Mouse (Mus musculus) skeletal muscle tissue, adult 2 months (tissue): ENCODE data around the gene Ensa.
A peak's percentile ranks its signal among the peaks of the same experiment; 100 is the strongest.
"Not testable (repeated sequence)": the region's sequence is repeated elsewhere in the genome, so short reads cannot be mapped to it uniquely, and the experiment has no call there.

Source experiments
- DNase-seq: peaks from one replicate; pipeline ENCODE4 v3.0.0-alpha.2; 2012; ENCODE audit warnings: low read depth, low spot score

The Ensa gene

DNA sequence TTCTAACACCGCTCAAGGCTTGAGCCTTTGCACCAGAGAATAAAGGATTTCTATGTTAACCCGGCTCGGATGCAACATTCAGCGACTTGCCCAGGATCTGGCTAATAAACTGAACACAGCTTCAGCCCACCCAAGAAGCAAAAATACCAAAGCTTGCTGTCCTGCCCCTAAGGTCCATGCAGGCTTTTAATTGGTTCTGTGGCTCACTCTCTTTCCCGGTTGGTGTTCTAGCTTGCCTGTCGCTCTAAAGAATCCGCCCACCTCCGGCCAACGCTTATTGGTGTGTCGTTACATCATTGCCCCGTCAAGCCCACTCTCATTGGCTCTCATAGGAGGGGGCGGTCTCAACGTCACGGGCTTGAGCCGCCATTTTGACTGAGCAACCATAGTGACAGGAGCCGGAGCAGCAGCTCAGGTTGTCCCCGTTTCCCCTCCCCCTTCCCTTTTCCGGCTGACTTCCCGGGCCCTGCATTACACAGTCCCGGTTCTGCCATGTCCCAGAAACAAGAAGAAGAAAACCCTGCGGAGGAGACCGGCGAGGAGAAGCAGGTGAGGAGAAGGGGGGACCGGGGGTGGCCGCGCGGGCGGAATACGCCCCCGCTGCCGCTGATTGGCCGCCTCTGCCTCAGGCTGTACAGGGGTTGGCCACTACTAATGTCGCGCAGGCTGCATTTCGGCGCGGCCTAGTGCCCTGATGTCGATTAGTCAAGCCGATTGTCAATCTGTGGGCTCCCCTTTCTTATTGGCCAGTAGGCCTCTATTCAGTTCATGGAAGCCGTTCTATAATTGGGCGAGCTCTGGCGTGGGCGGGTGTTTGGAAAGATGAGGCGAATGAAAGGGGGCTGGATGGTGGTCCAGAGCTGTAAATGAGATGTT is at the start of gene Ensa:
TSS of gene Ensa (plus strand) at position 366 of the 876 bp plus-strand sequence.
- DNase-seq = peak; percentile 98

DNA sequence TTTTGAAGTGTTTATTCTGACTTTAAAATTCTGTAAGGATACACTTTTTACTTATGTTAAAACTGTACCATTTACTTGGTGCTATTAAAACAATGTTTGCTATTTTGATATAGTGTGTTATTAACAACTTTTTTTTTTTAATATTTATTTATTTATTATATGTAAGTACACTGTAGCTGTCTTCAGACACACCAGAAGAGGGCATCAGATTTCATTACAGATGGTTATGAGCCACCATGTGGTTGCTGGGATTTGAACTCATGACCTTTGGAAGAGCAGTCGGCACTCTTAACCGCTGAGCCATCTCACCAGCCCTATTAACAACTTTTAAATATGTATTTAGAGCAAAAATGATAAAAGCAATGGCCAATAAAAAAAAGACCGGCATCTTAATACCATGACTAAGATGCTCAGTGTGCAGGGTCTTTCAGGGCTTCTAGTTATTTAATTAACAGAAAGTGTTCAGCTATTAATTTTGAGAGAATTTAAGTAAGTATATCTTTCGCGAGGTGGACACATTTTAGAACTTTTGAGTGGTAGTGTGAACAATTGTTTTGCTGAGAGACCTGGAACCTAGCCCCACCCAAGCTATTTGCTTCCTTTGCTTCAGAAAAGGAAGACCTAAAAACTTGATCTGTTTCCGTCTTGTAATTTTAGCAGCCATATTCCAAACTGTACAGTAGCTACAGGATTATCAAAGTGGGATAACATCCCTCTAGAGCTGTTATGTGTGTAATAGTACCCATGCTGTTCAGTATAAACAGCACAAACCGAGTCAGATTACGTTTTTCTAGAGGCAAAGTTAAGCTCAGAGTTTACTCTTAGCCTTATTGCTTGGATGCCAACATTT is 36.8 kb upstream of the Ensa start:
- DNase-seq = no peak

DNA sequence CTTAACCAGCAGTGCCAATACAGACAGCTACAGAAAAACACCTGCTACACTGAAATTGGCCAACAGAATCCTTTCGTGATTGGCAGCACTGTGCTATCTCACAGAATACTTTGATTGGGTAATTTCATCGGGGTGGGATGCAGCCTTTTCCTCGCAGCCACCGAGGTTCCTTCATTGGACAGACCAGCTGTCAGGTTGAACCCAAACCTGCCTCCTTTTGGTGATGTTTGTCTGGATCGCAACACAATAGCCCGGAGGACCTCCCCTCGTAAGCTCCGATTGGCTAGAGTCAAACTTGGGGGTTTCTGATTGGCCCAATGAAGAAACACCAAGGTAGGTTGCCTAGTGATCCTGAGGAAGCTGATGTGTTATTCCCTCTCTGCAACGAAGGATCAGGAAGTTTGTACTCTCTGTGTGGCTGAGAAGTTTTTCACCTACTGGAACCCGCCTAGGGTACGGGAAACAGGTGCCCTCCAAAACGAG is 36.1 kb upstream of the Ensa start, which contains the start of gene Golph3l:
TSS of gene Golph3l (plus strand) at position 331 of the 483 bp plus-strand sequence.
- DNase-seq = peak; percentile 97

DNA sequence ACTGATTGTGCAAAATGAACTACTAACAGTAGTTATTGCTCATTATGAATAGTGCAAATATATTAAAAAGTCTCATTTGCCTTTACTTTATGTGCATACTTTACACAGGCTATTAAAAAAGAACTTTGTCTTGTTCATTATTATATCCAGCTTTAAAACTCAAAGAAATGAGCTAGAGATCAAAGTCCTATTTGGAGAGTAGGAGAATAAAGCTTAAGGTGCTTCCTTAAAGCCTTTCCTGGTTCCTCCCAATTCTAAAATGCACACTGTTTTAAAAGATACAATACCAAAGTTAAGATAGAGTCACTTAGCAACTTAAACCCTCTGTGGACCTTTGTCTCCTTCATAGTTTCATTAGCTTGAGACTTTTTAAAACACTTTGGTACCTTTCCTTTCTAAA is 26.1 kb upstream of the Ensa start:
- no peak for DNase-seq

DNA sequence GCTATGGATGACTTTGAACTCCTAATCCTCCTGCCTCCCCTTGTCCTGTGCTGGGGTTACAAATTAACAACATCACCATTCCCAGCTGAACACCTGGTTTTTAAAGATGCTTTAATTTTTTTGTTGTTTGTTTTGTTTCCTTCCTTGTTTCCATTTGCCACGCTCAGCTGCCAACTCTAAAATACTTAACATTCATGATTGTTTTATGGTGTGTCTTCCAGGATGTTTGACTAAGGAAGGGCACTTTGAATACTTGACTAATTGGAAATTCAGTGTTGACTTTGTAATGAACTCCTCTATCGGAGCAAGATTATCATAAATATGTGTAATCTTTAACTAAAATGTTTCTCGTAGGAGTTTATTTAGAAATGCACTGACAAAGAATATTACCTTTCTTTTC is 23.5 kb upstream of the Ensa start:
- DNase-seq = no peak

DNA sequence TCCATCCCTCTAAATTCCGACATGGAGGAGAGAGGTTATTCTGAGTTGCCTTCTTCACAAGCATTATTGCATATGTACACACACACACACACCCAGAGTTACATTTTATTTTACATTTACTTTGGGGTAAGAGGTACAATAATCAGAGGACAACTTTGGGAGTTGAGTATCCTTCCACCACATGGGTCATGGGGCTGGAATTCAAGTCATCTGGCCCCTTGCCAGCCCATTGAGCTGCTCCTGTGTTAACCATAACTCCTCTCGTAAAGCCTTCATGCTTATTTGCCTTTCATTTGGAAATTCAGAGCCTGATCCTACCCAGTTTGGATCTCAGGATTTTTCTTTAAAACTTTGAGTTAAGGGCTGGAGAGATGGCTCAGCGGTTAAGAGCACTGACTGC is 18.7 kb upstream of the Ensa start:
- no peak for DNase-seq

DNA sequence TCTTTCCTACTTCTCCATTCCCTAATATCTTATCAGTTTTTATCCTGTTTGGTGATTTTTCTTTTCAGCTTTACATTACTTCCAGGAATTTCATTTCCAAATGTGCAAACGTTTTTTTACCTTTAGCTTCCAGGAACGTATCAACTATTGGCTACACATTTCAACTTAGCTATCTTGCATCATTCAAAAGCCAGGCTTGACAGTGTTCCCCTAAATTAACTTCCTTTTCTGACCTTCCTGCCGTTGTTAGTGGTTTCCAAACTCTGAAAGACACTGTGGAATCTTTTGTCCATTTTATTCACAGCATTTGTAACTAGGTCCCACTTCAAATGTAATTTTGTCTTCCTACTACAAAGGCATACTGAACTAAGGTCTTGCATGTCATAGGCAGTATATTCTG is 15.6 kb upstream of the Ensa start:
- no peak for DNase-seq

DNA sequence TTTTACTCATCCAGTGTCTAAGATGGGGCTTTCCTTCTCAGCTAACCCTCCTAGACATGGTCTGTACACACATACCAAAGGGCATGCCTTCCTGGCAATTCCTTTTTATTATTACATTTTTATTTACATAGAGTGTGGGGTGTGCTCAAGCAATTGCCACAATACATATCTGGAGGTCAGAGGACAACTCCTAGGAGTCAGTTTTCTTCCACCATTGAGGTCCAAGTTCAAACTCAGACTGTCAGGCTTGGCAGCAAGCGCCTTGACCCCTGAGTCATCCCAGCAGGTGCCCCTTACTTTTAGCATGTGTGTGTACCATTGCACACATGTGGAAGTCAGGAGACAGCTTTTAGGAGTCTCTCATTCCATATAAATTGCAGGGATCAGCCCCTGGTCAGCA is 10.8 kb upstream of the Ensa start:
- no peak for DNase-seq

DNA sequence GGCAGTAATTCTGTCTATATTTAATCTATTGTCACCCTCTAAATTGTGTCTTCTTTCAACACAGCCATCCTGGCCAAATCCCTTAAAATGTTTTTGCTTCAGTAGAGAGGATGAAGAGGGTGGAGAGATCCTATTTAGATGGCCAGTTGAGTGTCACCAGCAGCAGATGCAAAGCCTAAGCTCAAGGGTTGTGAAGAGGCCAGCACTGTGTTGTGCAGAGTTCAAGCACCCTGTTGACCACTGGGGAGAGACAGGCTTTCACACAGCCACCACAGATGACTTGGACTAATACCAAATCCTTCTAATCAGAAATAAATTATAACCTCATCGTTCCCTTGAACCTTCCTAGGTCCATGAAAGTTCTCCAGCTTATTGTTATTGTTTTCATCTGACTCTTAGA is 6.3 kb upstream of the Ensa start:
- DNase-seq = no peak

DNA sequence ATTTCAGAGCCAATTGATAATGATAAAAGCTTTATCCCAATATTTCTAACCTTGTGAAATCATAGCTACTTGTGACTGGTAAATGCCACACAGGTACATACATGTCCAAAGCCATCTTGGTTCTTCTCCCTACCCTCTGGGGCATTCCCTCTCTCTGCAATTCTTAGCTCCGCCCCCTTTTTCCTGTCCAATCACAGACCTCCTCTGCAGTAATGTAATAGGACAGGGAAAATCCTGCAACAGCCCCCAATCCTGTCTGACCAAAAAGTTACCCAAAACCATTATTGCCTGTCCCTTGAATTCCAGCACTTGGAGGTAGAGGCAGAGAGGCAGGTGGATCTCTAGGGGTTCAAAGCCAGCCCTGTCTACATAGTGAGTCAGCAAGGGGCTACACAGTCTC is 3.6 kb upstream of the Ensa start:
- no peak for DNase-seq

DNA sequence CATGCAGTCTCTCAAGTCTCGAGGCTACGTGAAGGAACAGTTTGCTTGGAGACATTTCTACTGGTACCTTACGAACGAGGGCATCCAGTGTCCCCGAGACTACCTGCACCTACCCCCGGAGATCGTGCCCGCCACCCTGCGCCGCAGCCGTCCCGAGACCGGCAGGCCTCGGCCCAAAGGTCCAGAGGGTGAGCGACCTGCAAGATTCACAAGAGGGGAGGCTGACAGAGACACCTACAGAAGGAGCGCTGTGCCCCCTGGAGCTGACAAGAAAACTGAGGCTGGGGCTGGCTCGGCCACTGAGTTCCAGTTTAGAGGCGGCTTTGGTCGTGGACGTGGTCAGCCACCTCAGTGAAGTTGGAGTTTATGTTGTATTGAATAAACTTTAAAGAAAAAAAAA is 2.4 kb upstream of the Ensa start:
- not testable (repeated sequence) for DNase-seq

DNA sequence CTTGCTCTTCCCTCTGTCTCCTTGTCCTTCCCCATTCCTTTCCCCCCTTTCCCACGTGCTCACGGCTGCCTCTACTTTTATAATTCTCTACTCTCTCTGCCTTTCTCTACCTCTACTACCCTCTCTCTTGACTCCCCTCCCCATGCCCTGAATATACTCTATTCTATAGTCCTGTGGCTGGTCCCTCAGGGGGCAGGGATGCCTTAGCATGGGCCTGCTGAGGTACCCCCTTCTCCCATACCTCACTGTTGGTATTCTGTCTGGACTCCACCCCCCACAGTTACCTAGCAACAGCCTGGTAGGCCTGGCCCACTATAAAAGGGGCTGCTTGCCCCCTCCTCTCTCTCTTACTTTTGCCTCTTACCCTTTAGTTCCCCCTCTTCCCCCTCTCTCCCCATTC is 1.2 kb upstream of the Ensa start:
- no peak for DNase-seq

DNA sequence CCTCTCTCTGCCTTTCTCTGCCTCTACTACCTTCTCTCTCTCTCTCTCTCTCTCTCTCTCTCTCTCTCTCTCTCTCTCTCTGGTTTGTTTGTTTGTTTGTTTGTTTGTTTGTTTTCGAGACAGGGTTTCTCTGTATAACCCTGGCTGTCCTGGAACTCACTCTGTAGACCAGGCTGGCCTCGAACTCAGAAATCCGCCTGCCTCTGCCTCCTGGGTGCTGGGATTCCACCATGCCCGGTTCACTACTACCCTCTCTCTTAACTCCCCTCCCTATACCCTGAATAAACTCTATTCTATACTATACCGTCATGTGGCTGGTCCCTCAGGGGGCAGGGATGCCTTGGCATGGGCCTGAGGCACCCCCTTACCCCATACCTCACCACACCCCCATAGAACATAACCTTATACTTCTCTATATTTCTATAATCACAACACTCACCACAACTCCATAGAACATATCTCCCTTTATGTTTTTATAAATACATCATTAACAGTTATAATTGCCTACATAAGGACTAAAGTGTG is 740 bp upstream of the Ensa start:
- DNase-seq = not testable (repeated sequence)

DNA sequence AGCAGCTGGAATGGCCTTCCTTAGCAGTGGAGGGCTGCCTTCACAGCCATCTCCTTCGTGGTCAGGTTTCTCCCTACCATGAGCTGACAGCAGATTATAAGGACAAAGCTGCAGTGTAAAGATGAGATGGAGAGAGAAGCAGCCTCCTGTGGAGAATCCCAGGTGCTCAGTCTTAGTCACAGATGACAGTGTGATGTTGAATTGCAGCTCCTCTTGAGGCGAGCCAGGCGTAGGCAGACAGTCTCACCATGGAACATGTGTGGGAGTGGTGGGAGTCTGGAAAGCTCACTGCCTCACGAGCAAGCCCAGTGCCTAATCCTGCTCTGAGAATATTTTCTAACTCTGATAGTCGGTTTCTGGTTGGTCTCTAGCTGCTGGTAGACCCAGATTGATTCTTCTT is 3.0 kb downstream of the Ensa start:
- no peak for DNase-seq

DNA sequence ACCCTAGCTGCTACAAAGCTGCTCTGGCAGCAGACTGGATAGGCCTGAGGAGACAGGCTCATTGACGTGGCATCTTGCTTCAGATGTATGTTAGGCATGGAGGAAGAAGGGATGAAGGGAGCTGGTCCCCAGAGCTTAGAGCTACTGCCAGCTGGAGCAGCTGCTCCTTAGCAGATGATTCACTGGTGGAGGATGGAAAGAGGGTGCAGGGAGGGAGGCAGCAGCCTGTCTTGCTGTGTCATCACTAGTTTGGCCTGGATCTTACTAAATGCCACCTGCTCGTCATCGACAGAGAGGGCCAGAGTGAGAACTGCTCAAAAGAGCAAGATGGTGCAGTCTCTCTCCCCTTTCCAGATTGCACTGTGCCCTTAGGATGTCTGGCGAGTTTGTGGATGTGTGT is 5.0 kb downstream of the Ensa start:
- DNase-seq = peak; percentile 32

DNA sequence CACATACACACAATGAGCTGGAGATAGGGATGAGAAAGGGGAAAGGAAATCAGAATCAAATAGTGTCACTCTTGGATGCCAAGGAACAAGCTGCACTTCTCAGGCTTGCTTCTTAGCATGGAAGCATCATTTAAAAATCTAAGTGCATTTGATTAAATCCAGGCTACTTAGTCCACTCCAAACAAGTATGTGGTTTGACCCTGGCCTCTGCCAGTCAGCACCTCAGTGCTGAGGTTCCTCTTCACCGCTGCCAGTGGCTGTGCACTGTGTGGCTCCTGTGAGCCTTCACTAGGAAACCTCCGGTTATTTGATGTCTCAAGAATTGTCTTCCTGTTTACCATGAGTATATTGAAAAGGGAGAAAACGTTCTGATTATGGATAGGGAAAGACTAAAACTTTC is 6.1 kb downstream of the Ensa start:
- no peak for DNase-seq

DNA sequence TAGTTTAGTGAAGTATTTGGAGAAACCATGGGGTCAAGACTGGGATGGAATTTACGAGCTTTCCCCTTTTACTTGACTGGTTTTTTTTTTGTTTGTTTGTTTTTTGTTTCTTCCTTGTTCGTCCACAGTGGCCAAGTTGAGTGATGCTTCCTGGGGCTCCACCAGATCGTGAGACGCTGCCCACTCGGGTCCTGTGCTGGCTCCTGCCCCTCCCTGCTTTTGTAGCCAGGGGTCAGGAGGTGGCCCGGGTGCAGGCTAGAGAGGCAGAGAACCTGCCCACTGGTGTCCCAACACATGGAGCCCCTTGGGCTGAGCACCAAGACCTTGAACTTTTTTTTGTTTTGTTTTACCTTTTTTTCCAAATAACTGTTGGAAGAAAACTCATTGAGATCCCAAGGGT is 6.5 kb downstream of the Ensa start:
- no peak for DNase-seq

DNA sequence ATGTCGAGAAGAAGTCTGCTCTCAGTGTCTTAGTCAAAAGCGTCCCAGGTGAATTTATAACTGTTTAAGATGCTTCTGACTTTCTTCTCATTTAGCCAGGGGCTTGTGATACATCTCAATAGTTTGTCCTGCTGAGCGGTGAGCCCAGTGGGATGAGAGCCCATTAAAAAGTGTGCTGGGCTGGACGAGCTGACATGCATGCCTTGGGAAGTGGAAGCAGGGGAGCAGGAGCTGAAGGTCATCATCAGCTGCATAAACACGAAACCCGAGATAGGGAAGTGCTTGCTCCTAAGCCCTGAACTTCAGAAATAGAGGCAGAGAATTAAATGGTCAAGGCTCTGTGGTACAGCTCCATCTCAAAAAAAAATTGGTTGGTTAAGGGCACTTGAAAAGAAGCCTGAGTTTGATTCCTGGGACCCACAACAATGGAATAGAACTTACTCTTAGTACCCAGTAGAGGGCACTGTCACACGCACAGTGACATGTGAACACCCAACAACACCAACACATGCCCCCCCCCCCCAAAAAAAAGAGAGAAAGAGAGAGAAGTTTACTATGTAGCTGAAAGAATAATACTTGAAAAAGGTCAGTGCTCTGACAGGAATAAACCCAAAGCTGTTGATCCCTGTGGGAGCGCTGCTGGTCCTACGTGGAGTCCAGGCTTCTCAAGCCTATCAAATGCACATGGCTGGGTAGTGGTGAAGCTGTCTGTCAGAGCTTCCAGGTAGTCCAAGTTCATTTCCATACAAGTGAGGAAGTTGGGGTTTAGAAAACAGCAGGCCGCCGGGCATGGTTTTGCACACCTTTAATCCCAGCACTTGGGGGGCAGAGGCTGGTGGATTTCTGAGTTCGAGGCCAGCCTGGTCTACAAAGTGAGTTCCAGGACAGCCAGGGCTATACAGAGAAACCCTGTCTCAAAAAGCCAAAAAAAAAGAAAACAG is 8.1 kb downstream of the Ensa start:
- peak; percentile 56 for DNase-seq

DNA sequence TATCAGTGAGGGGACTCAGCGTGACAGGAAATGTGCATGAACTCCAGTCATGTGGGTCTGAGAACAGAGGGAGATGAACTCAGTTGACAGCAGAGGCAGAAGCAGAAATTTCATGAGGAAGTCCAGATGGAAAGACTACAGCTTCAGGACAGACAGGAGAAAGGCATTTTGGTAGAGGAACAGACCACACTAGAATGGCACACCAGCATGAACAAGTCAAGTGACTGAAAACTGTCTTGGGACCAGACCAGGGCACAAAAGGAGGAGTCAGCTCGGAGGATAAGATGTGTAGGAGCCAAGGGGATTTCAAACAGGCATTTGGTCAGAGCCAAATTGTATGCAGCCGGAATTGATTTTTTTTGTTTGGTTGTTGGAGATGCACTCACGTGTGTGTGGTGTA is 10.8 kb downstream of the Ensa start:
- no peak for DNase-seq

DNA sequence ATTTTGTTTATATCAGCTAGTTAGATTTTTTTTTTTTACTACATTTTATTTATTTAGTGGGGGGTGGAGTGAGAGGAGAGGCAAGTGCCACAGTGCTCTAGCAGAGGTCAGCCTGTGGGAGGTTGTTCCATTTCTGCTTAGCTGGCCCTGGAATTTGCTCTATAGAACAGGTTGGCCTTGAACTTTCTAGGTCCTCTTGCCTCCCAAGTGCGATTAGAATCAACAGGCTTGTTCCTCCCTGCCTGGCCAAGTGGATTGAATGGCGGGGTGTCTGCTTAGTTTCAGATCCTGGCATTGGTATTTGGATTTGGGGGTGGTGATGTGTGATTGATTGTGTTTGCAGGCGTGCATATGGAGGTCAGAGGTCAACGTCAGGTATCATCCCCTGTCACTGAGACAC is 11.3 kb downstream of the Ensa start:
- DNase-seq = no peak

DNA sequence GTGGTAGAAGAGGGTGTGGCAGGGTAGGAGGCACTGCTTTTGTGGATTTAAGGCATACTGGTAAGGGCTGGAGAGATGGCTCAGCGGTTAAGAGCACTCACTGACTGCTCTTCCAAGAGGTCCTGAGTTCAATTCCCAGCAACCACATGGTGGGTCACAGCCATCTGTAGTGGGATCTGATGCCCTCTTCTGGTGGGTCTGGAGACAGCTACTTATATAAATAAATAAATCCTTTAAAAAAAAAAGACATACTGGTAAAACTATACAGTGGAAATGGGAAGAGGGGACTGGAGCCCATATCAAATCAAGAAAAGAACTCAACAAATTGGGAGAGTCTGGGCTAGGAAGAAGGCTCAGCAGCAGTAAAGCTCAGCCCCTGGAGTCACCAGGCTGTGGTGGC is 14.9 kb downstream of the Ensa start:
- DNase-seq = no peak
